Comparison of ENCODE assay signal across 19 mouse cellular contexts in the genomic region with DNA sequence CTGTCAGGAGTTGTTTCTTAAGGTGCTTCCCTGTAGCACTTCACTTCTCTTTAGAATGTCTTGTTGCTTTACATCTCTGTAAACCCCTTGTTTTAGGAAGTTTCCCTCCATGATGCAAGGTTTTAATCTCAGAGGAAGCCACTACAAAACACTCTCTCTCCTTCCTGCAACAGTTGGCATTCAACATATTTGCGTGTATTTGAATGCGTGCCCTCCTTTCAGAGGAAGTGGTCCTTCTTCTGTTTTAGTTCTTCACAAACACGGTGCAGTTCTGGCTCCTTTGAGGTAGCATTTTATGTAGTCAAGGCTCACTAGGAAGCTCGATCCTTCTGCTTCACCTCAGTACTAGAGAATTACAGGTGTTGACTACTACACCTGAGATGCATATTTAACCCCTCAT. TPM values are rescaled to one million over a fixed set of nuclear protein-coding genes. Genes with fewer than 3 reads are reported as not detected.
A peak's percentile ranks its signal among the peaks of the same experiment; 100 is the strongest.
DNase-seq lines count a peak whose midpoint lies in the region; ATAC-seq and TF ChIP-seq lines count a peak whose summit lies in the region.
"Had no signal": no experiment of that assay in that cellular context is flagged by ENCODE, and none has a peak within 500 bp of the region (broad histone marks: within the 10 kb centered on the region; RNA-seq: fewer than 3 reads in every experiment).

No protein-coding gene starts in this region.

- peaks cover 55% of the 10 kb centered on the region for H3K79me2 ChIP-seq in CH12.LX (replicated peaks; ENCODE audit: control insufficient read depth, extremely low read depth, insufficient read depth, poor library complexity, severe bottlenecking)

- TF ChIP-seq RAD21 in CH12.LX (IDR thresholded peaks at IDR 0.05; ENCODE audit: low read depth, low read length): no peak

- H3K4me1 ChIP-seq in liver, embryonic 12.5 days: peaks cover 40% of the 10 kb centered on the region
- peaks cover 5 to 44% of the 10 kb centered on the region in 2 experiments for H3K4me1 ChIP-seq in CH12.LX (ENCODE audit: control insufficient read depth in 1 of 2, insufficient read depth in 2 of 2)
- H3K4me1 ChIP-seq in cortical plate, adult 2 months (ENCODE audit: control insufficient read depth, insufficient read depth, low read length): peaks cover 8% of the 10 kb centered on the region
- peaks cover 43% of the 10 kb centered on the region for H3K4me1 ChIP-seq in neural tube, embryonic 15.5 days

- H3K4me3 ChIP-seq in liver, embryonic 12.5 days: no peak overlapping the region
- H3K4me3 ChIP-seq in CH12.LX (replicated peaks in 1 of 3; ENCODE audit: low read depth in 2 of 3, low read length in 2 of 3, poor library complexity in 1 of 3): peak overlapping the region; percentile 26 to 95 (median 95)
- H3K4me3 ChIP-seq in cortical plate, adult 2 months (ENCODE audit: insufficient read depth, low read length): peak overlapping the region; percentile 86; the same call in 1 of the 2 replicates
- H3K4me3 ChIP-seq in neural tube, embryonic 15.5 days (replicated peaks): no peak overlapping the region

- no peak for ATAC-seq in liver, embryonic 12.5 days
- no peak for ATAC-seq in neural tube, embryonic 15.5 days (ENCODE audit: low FRiP score)
- ATAC-seq in activated CD4-positive, CD25-positive, alpha-beta regulatory T cell, adult 4 months: no peak
- ATAC-seq: hindbrain, postnatal 0 days; Patski had no signal

- no peak for TF ChIP-seq CTCF in CH12.LX (conservative IDR thresholded peaks at IDR 0.05 in 1 of 2, IDR thresholded peaks at IDR 0.05 in 1 of 2; ENCODE audit: low read depth in 2 of 2, low read length in 2 of 2)
- no peak for TF ChIP-seq CTCF in cortical plate, adult 2 months (IDR thresholded peaks at IDR 0.05; ENCODE audit: extremely low read depth, insufficient read depth, low read length)

- no peak for TF ChIP-seq POLR2A in CH12.LX (IDR thresholded peaks at IDR 0.05; ENCODE audit: low read depth, low read length)
- TF ChIP-seq POLR2A in cortical plate, adult 2 months (IDR thresholded peaks at IDR 0.05; ENCODE audit: extremely low read depth, insufficient read depth, low read length): no peak

- H3K4me2 ChIP-seq in liver, embryonic 12.5 days: peak overlapping the region; percentile 12; the same call in 1 of the 2 replicates
- H3K4me2 ChIP-seq in CH12.LX (ENCODE audit: insufficient read depth, low read depth, poor library complexity, severe bottlenecking): peak overlapping the region; percentile 96
- H3K4me2 ChIP-seq in neural tube, embryonic 15.5 days: 0 out of 2 replicates have a peak overlapping the region, but pooled peaks have one; percentile 90

- no peaks in the 10 kb centered on the region for H3K9me3 ChIP-seq in liver, embryonic 12.5 days (replicated peaks)
- peaks cover 2% of the 10 kb centered on the region for H3K9me3 ChIP-seq in CH12.LX (replicated peaks; ENCODE audit: low read length)
- no peaks in the 10 kb centered on the region for H3K9me3 ChIP-seq in neural tube, embryonic 15.5 days (replicated peaks)
- H3K9me3 ChIP-seq: heart, embryonic 12.5 days; megakaryocyte, embryonic 14.5 days had no signal

- no peaks in the 10 kb centered on the region for H3K27me3 ChIP-seq in liver, embryonic 12.5 days (replicated peaks)
- no peaks in the 10 kb centered on the region for H3K27me3 ChIP-seq in CH12.LX (replicated peaks)
- H3K27me3 ChIP-seq in neural tube, embryonic 15.5 days (replicated peaks): no peaks in the 10 kb centered on the region
- H3K27me3 ChIP-seq: heart, embryonic 12.5 days; megakaryocyte, embryonic 14.5 days; Patski had no signal

- TF ChIP-seq EP300 in CH12.LX (IDR thresholded peaks at IDR 0.05; ENCODE audit: low read length): 0 out of 2 replicates have a peak, but pooled peaks have one; percentile 18

- no peak overlapping the region for H3K9ac ChIP-seq in liver, embryonic 12.5 days
- H3K9ac ChIP-seq in CH12.LX (ENCODE audit: insufficient read depth, low read depth): peak overlapping the region; percentile 99; the same call in 1 of the 2 replicates
- H3K9ac ChIP-seq in neural tube, embryonic 15.5 days (replicated peaks): no peak overlapping the region
- H3K9ac ChIP-seq: heart, embryonic 12.5 days had no signal

- dilution Hi-C loops in CH12.LX (cut with MboI; ENCODE audit: extremely low pct_ligation_motif_present, extremely low pct_unique_long_range_greater_than_20kb, low sequenced_read_pairs): no loop called here

- 81% methylated on average over 4 of the region's 4 CpGs for WGBS in liver, embryonic 12.5 days (ENCODE audit: insufficient replicate concordance)
- WGBS in neural tube, embryonic 15.5 days: 89% methylated on average over 4 of the region's 4 CpGs

- intact Hi-C loops in left cerebral cortex, postnatal 14 days (cut with DNase I): no loop called here

- peaks cover 58% of the 10 kb centered on the region for H3K36me3 ChIP-seq in liver, embryonic 12.5 days
- H3K36me3 ChIP-seq in CH12.LX (replicated peaks in 1 of 2; ENCODE audit: control insufficient read depth in 1 of 2, insufficient read depth in 1 of 2, low read length in 1 of 2): peaks cover 15 to 49% of the 10 kb centered on the region in 2 experiments
- H3K36me3 ChIP-seq in neural tube, embryonic 15.5 days: peaks cover 24% of the 10 kb centered on the region

- H3K27ac ChIP-seq in liver, embryonic 12.5 days: no peak overlapping the region
- peak overlapping the region; percentile 41 for H3K27ac ChIP-seq in CH12.LX (ENCODE audit: insufficient read depth, low read depth)
- no peak overlapping the region for H3K27ac ChIP-seq in cortical plate, adult 2 months (ENCODE audit: insufficient read depth, low read length)
- no peak overlapping the region for H3K27ac ChIP-seq in neural tube, embryonic 15.5 days (replicated peaks)
- H3K27ac ChIP-seq: hindbrain, postnatal 0 days had no signal

- in situ Hi-C loops in CH12.LX (cut with MboI; ENCODE audit: low pct_ligation_motif_present, low pct_unique_long_range_greater_than_20kb, low sequenced_read_pairs): no loop called here

- no peak for DNase-seq in liver
- DNase-seq in CH12.LX (ENCODE audit: extremely low read depth): peak; percentile 48
- no peak for DNase-seq in left cerebral cortex, postnatal 14 days (ENCODE audit: low spot score in 2 of 2)
- DNase-seq: cerebellum, adult 8-10 months; gastrocnemius, postnatal 10 days; kidney, postnatal 10 days; layer of hippocampus, adult 9-11 months; lung, adult 2 months had no signal

TF ChIP-seq in CH12.LX, 34 proteins besides CTCF, POLR2A, EP300 and RAD21:
- TF ChIP-seq IRF4 (IDR thresholded peaks at IDR 0.05; ENCODE audit: low read depth, low read length): 0 out of 2 replicates have a peak, but pooled peaks have one; percentile 8
- peak; percentile 20; the same call in 1 of the 2 replicates for TF ChIP-seq SIN3A (IDR thresholded peaks at IDR 0.05; ENCODE audit: low read length)
- no peak for TF ChIP-seq MAX (IDR thresholded peaks at IDR 0.05; ENCODE audit: low read length)
- no peak for TF ChIP-seq NRF1 (IDR thresholded peaks at IDR 0.05; ENCODE audit: low read depth, low read length)

RNA-seq across cellular contexts. Expression of a gene that starts 1.7 kb away (rescaled TPM):
- polyA plus RNA-seq in liver, embryonic 12.5 days (2016; fragmentation: Nextera tagmentation; extraction: Ambion mirVana): 10.1 and 11.0 TPM in 2 replicates
- total RNA-seq in CH12.LX (2012; rRNA removed) (10.4 and 12.6 TPM in 2 replicates), CH12.LX (2014; rRNA removed) (11.1 and 12.3 TPM in 2 replicates)
- polyA plus RNA-seq in CH12.LX (2012; ENCODE audit: insufficient read length, low read depth): 14.2 and 14.5 TPM in 2 replicates
- polyA plus RNA-seq in cortical plate, adult 2 months (2012; rRNA removed): 30.6 and 34.9 TPM in 2 replicates
- polyA plus RNA-seq in neural tube, embryonic 15.5 days (2015; fragmentation: Nextera tagmentation; extraction: Ambion mirVana): 23.7 and 26.7 TPM in 2 replicates
- total RNA-seq in left cerebral cortex, postnatal 14 days (2021): 10 to 100 TPM; 20.0 to 20.2 TPM
- 10 to 100 TPM in 1 of 2 experiments, 1 to 10 TPM in 1; 9.2 to 13.2 TPM for polyA plus RNA-seq in activated CD4-positive, CD25-positive, alpha-beta regulatory T cell, adult 4 months (2017; shearing (Covaris generic))

RNA-seq across cellular contexts. Expression of a gene that starts 12.5 kb away (rescaled TPM):
- polyA plus RNA-seq in liver, embryonic 12.5 days (2016; fragmentation: Nextera tagmentation; extraction: Ambion mirVana): not detected in 2 replicates
- total RNA-seq in CH12.LX (2012; rRNA removed): 6.0 and 7.0 TPM in 2 replicates
- total RNA-seq in CH12.LX (2014; rRNA removed): not detected in 2 replicates
- 0.26 TPM in 1 of 2 replicates, not detected in the other for polyA plus RNA-seq in CH12.LX (2012; ENCODE audit: insufficient read length, low read depth)
- not detected in 2 replicates for polyA plus RNA-seq in cortical plate, adult 2 months (2012; rRNA removed)
- polyA plus RNA-seq in neural tube, embryonic 15.5 days (2015; fragmentation: Nextera tagmentation; extraction: Ambion mirVana): 0.18 and 0.27 TPM in 2 replicates
- not detected for total RNA-seq in left cerebral cortex, postnatal 14 days (2021)
- polyA plus RNA-seq in activated CD4-positive, CD25-positive, alpha-beta regulatory T cell, adult 4 months (2017; shearing (Covaris generic)): not detected
- total RNA-seq: adrenal gland, adult 18-20 months; gastrocnemius, postnatal 10 days; hindbrain, postnatal 0 days; left cerebral cortex, postnatal 36 days had no signal
- polyA plus RNA-seq: heart, embryonic 12.5 days; hindbrain, postnatal 0 days; lung, adult 2 months; stomach, embryonic 16.5 days had no signal

RNA-seq across cellular contexts. Expression of a gene that starts 15.9 kb away (rescaled TPM):
- 80.6 and 89.7 TPM in 2 replicates for polyA plus RNA-seq in liver, embryonic 12.5 days (2016; fragmentation: Nextera tagmentation; extraction: Ambion mirVana)
- total RNA-seq in CH12.LX (2012; rRNA removed): 53.8 and 59.7 TPM in 2 replicates
- total RNA-seq in CH12.LX (2014; rRNA removed): 22.5 and 25.4 TPM in 2 replicates
- 44.2 and 50.5 TPM in 2 replicates for polyA plus RNA-seq in CH12.LX (2012; ENCODE audit: insufficient read length, low read depth)
- polyA plus RNA-seq in cortical plate, adult 2 months (2012; rRNA removed): 59.3 and 60.0 TPM in 2 replicates
- polyA plus RNA-seq in neural tube, embryonic 15.5 days (2015; fragmentation: Nextera tagmentation; extraction: Ambion mirVana): 140 and 149 TPM in 2 replicates
- total RNA-seq in left cerebral cortex, postnatal 14 days (2021): 10 to 100 TPM; 43.5 to 51.3 TPM
- 100 to 1,000 TPM; 178 to 195 TPM for polyA plus RNA-seq in activated CD4-positive, CD25-positive, alpha-beta regulatory T cell, adult 4 months (2017; shearing (Covaris generic))

RNA-seq across cellular contexts. Expression of a gene that starts 52.2 kb away (rescaled TPM):
- polyA plus RNA-seq in liver, embryonic 12.5 days (2016; fragmentation: Nextera tagmentation; extraction: Ambion mirVana): not detected in 2 replicates
- total RNA-seq in CH12.LX (2012; rRNA removed) (16.7 and 21.4 TPM in 2 replicates), CH12.LX (2014; rRNA removed) (0.43 and 0.78 TPM in 2 replicates)
- polyA plus RNA-seq in CH12.LX (2012; ENCODE audit: insufficient read length, low read depth): 0.66 and 1.5 TPM in 2 replicates
- not detected in 2 replicates for polyA plus RNA-seq in cortical plate, adult 2 months (2012; rRNA removed)
- polyA plus RNA-seq in neural tube, embryonic 15.5 days (2015; fragmentation: Nextera tagmentation; extraction: Ambion mirVana): not detected in 2 replicates
- total RNA-seq in left cerebral cortex, postnatal 14 days (2021): not detected
- polyA plus RNA-seq in activated CD4-positive, CD25-positive, alpha-beta regulatory T cell, adult 4 months (2017; shearing (Covaris generic)): not detected
- total RNA-seq: adrenal gland, adult 18-20 months; gastrocnemius, postnatal 10 days; hindbrain, postnatal 0 days; left cerebral cortex, postnatal 36 days had no signal
- polyA plus RNA-seq: heart, embryonic 12.5 days; hindbrain, postnatal 0 days; lung, adult 2 months; Patski; stomach, embryonic 16.5 days had no signal

Comparison
In these comparisons a context has a peak if more than half of its experiments do, and no peak if none do; other contexts are left out.
1. H3K4me2 ChIP-seq: peak in every context shown above with its lines; median percentile 96 in CH12.LX; 90 in neural tube, embryonic 15.5 days; 12 in liver, embryonic 12.5 days.
2. H3K4me3 ChIP-seq: peak in CH12.LX (3 of 3) and cortical plate, adult 2 months (single experiment); none in liver, embryonic 12.5 days (single experiment) and neural tube, embryonic 15.5 days (single experiment).